ENCODE assay signal across 1 mouse cellular context in genomic region chr15:78878792-78879516, GRCm38 (mm10).
A peak's percentile ranks its signal among the peaks of the same experiment; 100 is the strongest.
TF ChIP-seq lines count a peak whose summit lies in the region.

No protein-coding gene starts in this region.

TF ChIP-seq in MEL, 35 proteins besides CTCF, POLR2A, EP300 and RAD21:
- TF ChIP-seq MAX (IDR thresholded peaks at IDR 0.05; ENCODE audit: low read length), result peak; percentile 80
- peak; percentile 93 for TF ChIP-seq BHLHE40 (IDR thresholded peaks at IDR 0.05; ENCODE audit: borderline replicate concordance, low read depth, low read length)
- peak; percentile 78 for TF ChIP-seq USF1 (IDR thresholded peaks at IDR 0.05; ENCODE audit: low read depth, low read length)
- peak; percentile 60 for TF ChIP-seq SIN3A (IDR thresholded peaks at IDR 0.05; ENCODE audit: low read length)
- TF ChIP-seq ELF1 (IDR thresholded peaks at IDR 0.05; ENCODE audit: low read depth, low read length), result peak; percentile 22; the same call in 1 of the 2 replicates
- TF ChIP-seq MXI1 (IDR thresholded peaks at IDR 0.05; ENCODE audit: low read depth, low read length), result peak; percentile 71
